Mouse (Mus musculus) layer of hippocampus, postnatal 36 days (tissue): ENCODE measurements around the gene Rab40c. TPM values are rescaled to one million over a fixed set of nuclear protein-coding genes. Genes with fewer than 3 reads are reported as not detected.
A peak's percentile ranks its signal among the peaks of the same experiment; 100 is the strongest.

Experiments
- DNase-seq, 2 experiments: peaks; one replicate each; pipeline ENCODE4 v3.0.0; 2022
- total RNA-seq, 2 experiments: library from RNA; stranded (reverse); gene quantifications; 2 replicates each; pipeline ENCODE4 v1.2.3; 2021

Gene Rab40c
- total RNA-seq, 2 experiments from 2014 or later = 49.6 to 55.5 TPM

DNA sequence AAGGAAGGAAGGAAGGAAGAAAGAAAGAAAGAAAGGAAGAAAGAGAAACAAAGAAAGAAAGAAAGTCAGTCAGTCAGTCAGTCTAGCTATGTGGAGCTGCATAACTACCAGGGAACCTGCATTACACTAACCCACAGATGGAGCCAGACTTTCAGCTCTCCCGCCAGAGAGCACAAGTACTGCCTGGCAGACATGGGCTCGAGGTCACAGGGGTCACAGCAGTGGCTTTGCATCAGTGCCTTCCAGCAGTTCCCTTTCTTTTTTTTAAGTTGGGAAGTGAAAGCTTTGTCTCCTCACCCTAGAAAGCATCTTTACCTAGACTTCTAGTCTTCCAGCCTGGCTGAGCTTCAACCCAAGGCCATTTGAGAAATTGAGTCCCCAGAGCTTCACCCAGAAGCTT is 24.1 kb downstream of the Rab40c start:
- DNase-seq = no peak

DNA sequence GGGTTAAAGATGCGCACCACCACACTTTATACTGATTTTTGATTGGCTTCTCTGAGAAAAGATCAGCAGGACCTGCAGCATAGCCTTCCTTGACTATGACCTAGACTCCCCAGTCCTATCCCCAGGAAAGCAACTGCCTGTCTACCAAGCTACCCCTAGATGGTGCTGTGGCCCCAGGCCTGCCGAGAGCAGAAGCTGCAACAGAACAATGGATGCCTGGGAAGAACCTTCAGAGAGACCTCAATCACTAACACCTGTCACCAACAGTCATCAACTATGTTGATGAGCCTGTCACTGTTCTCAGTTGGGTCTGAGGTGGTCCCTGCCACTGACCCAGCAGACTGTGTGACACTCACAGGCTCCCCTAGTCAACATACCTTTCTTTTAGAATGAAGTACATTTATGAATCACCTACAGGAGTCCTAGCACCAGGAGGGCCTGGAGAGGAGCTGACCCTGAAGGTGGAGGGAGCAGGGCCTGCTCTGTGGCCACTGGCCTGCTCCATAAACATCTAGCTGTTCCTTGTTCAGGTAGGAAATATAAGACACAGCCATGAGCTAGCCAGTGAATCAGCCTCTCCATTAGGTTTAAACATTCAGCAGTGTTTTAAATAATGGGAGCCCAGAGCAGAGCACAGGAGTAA is 25.4 kb downstream of the Rab40c start:
- peak; percentile 72 to 74 for DNase-seq

DNA sequence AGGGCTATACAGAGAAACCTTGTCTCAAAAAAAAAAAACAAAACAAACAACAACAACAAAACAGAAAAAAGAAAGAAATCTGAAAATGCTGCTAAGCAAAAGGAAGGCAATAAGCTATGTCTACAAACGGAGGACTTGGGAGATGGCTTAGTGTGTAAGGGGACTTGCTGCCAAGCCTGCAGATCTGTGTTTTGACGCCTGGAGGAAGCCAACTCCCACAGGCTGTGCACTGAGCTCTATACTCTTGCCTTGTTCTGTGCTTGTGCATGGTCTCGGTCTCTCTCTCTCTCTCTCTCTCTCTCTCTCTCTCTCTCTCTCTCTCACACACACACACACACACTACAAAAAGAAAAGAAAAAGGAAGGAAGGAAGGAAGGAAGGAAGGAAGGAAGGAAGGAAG is 30.7 kb downstream of the Rab40c start:
- DNase-seq = no peak

DNA sequence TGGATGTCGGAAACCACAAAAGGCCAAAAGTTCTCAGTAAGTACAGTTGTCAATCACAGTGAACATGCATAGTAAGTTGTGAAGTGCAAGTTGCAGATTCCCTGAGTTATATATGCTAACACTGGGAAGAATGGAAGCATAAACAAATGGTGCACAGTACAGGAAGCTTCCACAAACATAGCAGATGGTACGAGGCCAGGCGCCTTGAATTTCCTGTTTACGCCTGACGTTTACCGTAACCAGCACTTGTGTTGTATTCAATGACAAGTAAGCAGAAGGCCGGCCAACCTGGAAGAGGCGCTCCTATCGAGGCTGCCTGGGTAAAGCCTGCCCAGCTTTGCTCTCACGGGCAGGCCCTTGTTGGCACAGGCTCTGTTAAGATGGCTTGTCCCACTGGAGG is 32.1 kb downstream of the Rab40c start:
- no peak for DNase-seq

DNA sequence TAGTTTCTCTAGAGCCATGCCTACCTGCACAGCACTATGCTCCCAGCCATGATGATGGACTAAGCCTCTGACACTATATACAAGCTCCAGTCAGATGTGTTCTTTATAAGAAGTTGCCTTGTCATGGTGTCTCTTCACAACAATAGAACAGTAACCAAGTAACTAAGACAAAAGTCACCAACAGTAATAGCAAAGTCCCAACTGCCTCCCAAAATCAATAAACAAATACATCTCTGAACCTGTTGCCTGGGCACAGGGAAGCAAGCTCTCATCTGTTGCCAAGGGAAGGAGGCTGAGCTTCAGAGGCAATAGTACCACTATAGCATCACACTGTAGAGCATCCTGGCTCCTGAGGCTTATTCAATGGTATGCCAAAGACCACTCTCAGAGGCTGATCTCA is 32.7 kb downstream of the Rab40c start:
- no peak for DNase-seq

DNA sequence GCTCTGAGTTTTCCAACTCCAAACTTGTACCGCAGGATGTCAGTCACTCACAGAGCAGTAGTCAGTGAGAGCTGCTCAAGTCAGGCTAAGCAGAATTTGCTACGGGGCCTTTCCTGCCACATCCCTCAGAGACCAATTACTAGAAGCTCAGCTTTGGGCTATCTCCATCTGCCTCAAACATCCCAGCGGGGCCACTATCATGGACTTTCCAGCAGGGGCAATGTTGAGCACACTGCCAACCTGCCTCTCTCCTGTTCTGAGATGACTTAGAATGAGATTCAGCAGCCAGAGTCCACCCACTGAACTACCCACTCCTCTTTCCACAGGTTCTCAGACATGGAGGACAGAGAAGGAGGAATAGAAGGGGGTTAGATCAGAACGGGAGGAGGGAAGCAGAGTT is 33.9 kb downstream of the Rab40c start:
- no peak for DNase-seq

DNA sequence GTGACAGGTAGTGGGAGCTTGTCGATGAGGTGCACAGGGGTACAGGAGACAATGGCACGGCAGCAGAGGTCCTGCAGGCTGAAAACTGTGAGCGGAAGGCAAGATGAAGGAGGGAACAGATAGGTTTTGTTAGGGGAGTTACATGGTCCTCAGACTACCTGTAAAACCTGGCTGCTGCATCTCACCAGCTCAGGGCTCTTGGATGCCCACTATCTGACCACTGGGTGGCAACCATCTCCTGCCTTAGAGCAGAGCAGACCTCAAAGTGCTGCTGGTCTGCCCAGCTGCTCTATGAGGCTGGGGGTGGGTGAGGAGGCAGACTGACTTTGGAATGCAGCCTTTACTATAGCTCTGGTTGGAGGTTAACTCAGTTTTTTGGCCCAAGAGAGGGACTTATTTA is 35.7 kb downstream of the Rab40c start:
- DNase-seq = no peak

DNA sequence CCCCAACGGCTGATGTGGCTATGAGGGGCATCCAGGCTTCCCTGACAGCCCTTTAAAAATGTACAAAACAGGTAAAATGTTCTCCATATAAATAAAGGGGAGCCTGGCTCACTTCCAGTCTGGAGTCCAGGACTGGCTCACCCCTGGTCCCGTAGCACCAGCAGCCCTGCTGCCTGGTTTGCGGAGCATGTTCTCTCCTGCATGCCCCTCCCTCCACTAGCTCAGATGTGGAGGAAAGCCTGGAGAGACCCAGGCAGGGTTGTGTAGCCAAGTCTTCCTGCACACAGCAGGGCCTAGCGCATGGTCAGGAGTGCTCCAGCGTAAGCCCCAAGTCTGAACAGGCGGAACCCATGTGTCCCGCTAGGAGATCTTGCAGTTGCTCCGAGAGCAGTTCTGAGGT is 36.3 kb downstream of the Rab40c start:
- DNase-seq = no peak

DNA sequence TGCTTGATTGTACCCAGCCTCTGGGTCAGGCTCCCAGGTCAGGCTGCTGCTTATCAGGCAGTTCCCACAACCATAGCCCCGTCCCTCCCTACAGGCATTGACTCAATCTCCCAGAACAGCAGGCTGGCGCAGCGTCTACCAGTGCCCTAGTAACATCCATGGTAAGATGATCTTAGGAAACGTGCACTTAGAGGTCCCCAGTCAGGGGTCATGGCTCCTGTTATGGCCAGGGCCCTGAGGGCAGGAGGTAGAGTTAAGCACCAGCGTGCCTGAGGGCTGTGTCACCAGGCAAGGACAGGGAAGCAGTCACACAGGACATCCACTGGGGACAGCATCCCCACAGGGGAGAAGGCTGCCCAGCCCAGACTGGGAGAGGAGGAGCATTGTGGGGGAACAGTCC is 37.2 kb downstream of the Rab40c start:
- no peak for DNase-seq

DNA sequence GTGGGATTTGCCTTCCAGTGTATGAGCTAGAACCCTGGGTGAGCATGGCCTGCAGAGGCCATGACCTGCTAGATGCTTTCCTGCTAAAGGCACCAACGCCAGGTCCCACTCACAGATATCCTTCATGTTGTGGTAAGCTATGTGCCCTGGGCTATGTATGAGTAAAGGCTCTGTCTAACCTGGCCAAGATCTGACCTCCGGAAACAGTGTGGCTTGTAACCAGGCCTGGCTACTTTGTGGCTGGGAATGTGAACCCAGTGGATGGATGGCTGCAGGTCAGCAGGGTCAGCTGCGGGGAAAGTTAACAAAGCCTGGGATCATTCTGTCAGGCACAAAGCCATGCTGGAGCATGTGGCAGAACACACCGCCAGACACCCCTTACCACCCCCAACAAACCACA is 37.8 kb downstream of the Rab40c start:
- DNase-seq = no peak

DNA sequence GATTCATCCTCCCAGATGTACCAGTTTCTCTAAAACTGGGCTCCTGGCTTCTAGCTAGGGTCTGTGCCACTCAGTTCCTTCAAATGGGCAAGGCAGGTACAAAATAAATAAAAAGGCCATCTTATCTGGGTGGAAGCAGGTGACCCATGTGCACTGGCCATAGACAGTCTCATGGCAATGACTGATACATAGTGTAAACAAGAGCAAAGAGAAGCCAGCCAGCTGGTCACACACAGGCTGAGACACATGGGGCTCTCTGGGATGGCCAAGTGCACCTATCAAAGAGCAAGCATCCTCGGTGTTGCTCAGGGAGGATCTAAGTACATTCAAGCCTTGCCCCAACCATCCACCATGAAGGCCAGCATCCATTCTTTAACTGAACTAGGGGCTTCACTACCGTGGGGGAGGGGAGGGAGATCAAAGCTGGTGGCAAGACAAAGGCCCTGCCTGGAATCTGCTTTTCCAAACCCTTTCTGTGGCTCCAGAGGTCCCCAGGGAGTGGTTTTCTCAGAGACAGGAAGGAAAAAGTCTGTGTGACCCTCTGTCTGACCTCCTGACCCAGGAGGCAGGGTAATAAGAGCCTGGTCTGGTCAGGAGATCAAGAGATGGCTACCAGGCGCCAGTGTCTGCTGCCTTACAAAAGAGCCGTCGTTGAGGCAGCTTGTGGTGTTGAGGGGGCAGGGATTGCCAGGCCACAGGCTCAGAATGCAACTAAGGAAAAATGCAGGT is 38.5 kb downstream of the Rab40c start:
- no peak for DNase-seq

DNA sequence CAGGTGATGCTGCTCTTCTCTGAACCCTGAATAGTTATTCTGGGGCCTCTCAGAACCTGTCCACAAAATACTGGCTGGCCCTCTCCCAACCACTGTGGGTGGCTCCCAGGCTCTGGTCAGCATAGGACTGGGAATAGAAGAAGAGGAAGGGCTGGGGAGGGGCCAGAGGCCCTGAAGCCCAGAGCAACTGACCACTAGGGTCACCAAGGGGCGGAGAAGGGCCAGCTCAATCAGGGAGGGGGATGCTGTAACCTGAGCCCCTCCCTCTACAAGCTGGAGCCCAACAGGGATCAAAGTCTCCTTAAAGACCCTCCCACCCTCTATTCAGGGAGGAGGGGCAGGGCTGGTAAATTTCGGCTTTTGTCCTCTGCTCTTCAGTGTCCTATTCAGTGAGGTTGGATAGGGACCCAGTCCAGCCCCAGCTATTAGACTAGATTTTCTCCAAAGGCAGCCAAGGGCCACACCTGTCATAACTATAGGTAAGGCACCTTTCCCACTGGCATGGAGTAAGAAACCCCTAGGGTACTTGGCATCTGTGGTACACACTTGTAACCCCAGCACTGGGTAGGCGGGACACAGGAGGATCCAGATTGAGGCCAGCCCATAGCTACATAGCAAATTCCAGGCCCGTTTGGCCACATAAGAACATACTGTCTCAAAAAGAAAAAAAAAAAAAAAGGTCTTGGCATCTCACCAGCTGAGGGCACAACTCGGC is 39.2 kb downstream of the Rab40c start, which contains the start of gene Wfikkn1:
Gene Wfikkn1 (minus strand): TSS at position 663 of the 715 bp plus-strand sequence.
- no peak for DNase-seq

DNA sequence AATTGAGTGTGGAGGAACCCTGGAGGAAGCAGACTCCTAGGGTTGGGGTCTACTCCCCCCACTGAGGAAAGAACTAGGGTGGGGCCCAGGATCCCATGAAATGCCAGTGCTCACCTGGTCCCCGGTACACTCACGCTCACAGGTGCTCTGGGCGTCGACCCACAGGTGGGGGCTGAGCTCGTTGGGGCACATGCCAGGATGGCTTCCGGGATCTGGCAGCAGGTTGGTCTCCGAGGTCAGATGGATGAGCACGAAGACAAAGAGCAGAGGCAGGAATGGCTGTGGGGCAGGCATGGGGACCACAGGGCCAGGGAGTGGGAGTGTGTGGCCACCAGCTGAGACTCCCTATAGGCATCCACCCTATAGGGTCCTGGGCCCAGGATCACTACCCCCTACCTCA is 39.8 kb downstream of the Rab40c start:
- no peak for DNase-seq

DNA sequence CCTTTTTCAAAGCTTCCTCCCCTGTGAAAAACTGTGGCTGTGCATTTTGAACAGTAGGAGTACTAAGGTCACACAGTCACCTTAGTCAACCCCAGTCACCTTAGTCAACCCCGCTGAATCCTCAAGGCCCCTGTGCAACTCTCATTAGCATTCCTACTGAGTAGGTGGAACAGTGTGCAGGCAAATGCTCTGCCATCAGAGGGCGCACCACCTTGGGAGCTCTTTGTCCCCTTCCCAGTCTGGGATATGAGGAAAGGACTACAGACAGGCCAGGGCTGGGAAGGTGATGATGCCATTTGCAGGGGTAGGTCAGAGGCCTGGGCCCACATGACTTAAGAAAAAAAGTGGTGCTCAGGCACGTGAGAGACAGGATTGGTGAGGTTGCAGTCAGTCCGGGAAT is 40.3 kb downstream of the Rab40c start:
- no peak for DNase-seq

DNA sequence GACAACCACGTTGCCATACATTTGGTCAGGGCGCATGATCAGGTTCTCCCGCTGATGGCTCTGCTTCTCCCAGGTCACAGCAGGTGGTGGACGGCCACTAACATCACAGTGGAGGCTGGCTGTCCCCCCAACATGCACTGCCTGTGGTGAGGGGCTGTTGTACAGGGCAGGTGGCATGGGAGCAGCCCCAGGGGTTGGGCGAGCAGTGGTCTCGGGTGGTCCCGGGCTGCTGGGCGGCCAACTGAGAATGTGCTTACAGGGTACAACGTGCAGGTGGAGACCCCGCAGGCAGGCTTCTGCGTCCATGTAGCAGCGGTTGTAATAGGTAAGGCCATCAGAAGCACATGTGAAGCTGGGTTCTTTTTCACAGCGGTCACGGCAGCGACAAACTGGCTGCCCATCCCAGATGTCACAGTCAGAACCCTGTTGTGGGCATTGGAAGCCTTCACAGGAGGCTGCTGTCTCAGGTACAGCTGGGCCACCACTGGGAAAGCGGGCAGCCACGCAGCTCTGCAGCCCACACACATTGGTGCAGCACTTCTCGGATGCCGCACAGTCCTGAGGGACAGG is 40.8 kb downstream of the Rab40c start:
- no peak for DNase-seq

DNA sequence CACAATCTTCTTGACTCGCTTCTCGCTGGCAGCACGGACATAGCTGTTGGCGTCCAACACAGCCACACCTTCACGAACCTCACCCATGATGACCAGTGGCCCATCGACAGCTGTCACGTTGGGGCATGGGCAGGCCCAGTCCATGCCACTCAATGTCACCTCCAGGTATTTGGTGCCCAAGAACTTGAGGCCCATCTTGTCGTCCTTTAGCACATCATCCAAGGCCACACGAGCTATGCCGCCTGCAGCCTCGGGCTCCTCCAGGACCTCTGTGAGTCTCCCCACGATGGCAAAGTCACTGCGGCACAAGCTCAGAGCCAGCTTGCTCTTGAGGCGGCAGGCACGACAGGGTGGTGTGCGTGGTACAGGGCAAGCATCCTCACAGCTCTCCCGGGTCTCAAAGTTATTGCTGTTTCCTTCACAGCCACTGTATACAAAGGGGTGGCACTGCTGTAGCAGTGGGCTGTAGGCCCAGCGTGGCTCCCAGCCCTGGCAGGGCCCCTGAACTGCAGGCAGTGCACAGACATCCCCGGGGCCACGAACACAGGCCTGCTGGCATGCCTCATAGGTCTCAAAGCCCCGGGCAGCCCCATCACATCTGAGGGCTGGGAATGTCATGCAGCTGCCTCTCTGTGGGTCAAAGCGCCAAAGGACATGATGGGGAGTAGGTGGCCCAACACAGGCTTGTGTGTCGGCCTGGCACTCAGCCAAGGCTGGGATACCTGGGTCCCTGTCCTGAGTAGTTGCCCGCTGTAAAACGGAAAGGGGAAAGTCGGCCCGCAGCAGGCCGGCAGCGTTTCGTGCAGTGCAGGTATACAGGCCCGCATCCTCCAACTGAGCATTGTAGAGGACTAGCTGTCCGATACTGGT is 41.6 kb downstream of the Rab40c start:
- no peak for DNase-seq

DNA sequence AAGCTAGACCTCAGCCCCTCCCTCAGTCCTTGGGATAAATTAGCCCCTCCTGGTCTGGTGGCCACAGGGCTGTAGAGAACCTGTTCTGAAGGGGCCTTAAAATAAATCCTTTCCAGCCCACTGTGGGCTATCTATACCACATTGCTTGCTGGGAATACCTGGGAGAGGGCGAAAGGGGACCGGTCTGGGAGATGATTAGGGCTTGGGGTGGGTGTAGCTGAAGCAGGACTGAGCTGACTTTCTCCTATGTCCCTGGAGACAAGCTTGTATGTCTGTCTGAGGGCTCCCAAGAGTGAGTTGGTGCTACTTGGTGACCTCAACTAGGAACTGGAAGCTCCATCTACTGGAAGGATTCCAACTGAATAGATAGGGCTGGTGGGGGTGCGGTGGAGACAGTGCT is 42.5 kb downstream of the Rab40c start:
- no peak for DNase-seq

DNA sequence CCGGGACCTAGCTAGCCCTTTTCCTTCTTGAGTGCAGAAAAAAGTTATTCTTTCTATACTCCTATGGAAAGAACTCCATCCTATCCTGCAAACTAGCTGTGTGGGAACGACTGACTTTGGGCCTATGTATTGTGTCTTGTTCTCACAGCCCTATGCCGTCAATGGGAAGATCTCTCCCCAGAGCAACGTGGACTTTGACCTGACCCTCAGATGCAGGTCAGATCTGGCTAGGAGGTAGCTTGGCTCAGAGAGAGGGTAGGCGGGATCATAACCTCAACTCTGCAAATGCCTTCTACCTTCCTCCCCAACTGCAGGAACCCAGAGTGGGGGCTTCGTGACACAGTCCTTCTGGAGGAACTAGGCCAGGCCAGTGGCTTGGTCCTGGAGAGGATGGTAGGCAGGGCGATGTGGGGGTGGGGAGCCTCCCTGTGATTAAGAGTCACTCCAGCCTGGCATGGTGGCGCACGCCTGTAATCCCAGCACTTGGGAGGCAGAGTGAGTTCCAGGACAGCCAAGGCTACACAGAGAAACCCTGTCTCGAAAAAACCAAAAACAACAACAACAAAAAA is 43.1 kb downstream of the Rab40c start:
- DNase-seq = no peak

DNA sequence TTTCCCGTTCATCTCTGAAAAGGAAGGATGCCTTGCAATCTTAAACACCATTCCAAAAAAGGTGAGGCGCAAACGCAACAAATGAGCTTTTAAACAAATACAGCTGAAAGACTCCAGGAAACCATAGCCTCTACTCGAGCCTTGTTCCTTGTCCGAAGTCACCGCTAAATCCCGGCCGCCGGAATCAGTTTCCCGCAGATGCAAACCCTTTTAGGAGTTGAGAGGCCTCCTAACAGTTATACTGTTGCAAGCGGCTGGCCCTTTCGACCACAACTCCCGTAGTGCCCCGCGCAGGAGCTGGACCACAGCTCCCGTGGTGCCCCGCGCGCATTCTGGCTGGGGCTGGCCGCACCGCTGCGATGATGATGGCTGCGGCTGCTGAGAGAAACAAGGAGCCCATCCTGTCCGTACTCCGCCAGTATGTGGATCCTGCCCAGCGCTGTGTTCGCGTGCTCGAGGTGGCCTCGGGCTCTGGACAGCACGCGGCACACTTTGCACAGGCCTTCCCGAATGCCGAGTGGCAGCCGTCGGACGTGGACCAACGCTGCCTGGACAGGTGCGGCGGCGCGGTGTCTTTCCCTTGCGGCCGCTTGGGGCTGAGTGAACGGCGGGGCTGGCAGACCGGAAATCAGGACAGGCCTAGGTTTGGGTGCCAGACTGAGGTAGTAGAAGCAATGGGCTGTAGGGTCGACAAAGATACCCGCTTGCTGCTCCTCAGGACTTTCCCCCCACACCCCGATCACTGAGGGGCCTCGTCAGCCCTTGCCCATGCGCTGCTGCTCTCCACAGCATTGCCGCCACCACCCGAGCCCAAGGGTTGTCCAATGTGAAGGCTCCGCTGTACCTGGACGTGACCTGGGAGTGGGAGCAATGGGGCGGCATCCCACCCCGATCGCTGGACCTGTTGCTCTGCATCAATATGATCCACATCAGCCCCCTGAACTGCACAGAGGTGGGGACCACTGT is 44.1 kb downstream of the Rab40c start:
- peak; percentile 89 to 91 for DNase-seq

DNA sequence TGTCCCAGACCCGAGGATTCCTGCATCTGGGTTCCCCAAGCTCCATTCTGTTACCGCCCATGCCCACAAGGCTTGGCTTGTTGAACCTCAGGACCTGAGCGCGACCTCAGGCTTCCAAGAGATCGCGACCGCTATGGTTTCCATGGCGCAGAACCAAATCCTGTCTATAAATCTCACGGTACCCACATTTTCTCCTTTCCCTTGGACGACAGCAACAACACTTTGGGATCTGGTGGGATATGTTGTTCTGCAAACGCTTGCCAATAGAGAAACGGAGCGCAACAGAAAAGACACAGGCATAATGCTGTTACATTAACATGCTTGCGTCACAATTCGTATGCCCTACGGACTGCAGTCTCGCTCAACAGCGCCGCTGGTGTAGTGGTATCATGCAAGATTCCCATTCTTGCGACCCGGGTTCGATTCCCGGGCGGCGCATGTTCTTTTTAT is 44.8 kb downstream of the Rab40c start, which contains the start of gene Mettl26:
Gene Mettl26 (plus strand): TSS at position 354 of the 450 bp plus-strand sequence.
- DNase-seq = peak; percentile 96 to 98
